Mouse (Mus musculus) CD4-positive, CD25-positive, alpha-beta regulatory T cell, adult 2 months (primary cell): ENCODE measurements at regions not wholly inside any gene's neighbourhood (a gene's known extent, or its start where the extent isn't known, plus 50 kb on each side); places are given as distances from the start of the nearest gene placed in this dataset.
A peak's percentile ranks its signal among the peaks of the same experiment; 100 is the strongest.

Experiments used
- DNase-seq: peaks from one replicate; pipeline ENCODE4 v3.0.0-alpha.2; 2012; ENCODE audit warnings: low read depth, low spot score

- DNase-seq: no peak
Measured at GRCm38 (mm10) chr6:31317741-31318225, 80.8 kb upstream of the Mkln1 start.

DNA sequence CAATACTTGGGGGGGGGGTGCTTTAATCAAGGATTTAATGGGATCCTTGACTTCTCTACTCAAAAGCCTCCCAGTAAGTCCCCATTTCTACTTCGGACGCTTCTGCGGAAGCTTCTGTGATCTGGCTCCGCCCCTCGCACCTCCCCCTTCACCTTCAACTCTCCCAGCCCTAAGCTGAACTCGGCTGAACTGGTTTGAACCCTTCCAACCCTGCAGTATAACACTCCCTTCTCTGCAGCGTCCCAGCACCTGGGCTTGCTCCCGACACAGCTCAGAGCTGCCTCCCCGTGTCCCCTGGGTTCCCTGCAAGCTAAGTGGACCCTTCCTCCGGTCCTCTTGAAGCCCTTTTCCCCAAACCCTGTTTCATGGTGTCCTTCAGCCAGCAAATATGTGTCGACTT is 80.0 kb upstream of the Mkln1 start:
- DNase-seq: peak; percentile 86

DNA sequence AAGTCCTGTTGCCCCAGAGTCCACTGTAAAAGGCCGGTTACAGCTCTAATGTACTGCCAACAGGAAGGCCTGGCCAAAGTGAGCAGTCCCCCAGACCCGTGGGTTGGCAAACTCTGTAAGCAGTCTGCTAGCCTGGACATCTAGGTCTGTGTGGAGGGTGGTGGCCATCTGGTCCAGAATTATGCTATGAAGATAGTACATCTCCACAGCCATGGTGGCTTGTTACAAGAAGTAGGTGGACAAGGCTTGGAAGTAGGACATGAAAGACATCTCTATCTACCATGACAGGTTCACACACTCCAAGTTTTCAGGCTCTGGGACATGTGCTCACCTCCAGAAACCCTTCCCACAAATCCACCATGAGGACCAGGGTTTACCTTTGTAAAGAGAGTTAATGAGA is 79.1 kb upstream of the Mkln1 start:
- DNase-seq: no peak

GRCm38 (mm10) chr6:31320141-31320830 is 78.2 kb upstream of the Mkln1 start:
- DNase-seq: no peak

DNA sequence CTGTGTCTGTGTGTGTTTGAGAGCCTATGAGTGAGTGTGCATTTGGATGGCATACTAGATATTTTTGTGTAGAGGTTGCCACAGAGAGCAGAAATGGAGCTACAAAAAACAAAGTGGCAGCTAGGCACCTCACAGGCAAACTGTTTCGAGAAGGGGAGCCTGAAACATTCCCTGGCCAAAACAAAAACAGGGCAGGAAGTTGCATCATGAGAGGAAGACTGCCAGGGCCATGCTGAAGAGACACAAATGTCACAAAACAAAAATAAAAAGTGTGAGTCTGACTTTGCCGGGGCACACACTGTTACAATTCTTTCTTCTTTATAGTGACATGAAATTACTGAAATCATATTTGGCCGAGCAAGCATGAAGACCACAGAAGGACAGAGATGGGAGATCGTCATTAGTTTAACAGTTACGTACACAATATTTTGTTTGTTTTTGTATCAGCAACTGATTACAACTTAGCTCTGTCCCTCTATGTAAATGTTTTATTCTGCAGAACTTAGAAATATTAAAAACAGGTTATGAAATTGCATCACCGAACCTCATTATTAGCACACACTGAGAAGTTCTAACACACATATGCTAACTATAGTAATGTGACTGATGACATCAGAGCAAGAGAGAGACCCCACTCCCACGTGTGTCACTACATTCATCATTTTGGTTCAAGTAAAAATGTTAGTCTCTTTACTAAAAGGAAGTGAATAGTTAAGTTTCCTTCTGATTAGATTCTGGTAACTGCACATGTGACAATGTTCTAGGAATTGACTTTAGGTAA is 77.3 kb upstream of the Mkln1 start:
- no peak for DNase-seq

DNA sequence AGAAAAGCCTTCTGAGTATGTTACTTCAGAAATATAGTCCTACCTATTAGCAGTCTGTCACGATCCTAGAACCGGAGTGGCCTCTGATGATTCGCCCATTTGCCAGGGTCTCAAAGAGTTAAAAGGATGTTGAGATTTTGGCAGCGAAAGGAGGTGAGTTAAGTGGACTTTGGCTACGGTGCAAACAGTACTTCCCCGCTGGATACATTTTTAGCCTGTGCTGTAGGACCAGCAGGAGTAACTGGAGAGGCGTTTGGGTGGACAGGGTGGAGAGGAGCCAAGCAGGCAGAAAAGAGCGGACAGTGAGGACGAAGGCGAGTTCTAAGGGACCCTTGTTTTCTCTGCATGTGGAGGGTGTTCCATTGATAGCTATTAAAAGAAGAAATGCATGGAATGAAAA is 76.6 kb upstream of the Mkln1 start:
- no peak for DNase-seq

- DNase-seq: no peak
Measured at GRCm38 (mm10) chr6:31323228-31324190, 75.0 kb upstream of the Mkln1 start.

- DNase-seq: peak; percentile 74
Measured at GRCm38 (mm10) chr6:31324717-31325116, 73.8 kb upstream of the Mkln1 start.

DNA sequence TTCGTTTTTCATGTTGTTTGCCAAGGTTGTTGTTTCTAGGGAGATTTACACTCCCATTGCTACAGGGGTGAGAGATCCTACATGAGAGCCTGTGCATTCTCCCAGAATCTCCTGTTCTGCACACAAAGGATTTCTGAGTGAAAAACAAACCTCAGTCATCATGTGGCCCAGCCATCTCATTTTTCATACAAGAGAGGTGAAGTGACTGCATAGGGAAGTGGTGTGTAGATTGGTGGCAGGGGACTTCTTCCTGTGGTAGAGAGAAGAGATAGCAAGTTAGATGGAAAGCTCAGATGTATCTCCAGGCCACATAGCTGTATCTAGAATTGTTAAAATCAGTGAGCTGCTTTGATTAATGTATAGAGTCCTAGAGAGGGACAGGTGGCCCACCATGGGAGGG is 72.9 kb upstream of the Mkln1 start:
- no peak for DNase-seq

- DNase-seq: no peak
Measured at GRCm38 (mm10) chr6:31330327-31330726, 68.2 kb upstream of the Mkln1 start.

- no peak for DNase-seq
Measured at GRCm38 (mm10) chr6:31330868-31331267, 67.7 kb upstream of the Mkln1 start.

DNA sequence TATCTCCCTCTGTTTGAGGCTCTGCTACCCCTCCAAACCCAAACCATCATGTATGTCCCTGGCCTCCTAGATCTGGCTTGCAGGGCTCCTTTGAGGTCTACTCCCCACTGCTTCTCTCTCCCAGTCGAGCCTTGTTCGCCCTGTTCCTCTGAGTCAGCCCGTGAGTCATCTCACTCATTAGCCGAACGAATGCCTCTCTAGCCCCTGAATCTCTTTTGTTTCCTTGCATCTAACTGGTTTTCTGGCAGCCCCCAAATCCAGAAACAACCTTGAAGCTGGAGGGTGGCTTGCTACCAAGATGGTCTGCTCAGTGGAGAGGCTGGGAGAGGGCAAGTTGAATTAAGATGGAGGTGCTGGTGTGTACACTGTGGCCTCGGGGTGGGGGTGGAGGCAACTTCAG is 66.3 kb upstream of the Mkln1 start:
- DNase-seq: no peak

DNA sequence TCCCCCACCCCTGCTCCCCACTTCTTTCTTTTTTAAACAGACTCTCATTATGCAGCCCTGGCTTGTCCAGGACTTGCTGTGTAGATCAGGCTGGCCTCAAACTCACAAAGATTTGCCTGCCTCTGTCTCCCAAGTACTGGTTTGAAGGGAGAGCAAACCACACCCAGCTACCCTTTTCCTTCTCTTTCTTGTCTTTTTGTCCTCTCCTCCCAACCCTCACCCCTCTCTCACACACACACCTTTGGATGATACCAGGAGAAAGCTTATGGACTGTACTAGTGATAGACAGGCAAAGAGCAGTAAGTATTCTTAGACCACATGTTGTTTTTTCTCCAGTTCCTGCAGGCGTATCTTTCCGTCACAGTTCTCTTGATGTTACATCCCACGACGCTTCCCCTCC is 65.8 kb upstream of the Mkln1 start:
- no peak for DNase-seq

GRCm38 (mm10) chr6:31333228-31333922 is 65.2 kb upstream of the Mkln1 start:
- no peak for DNase-seq

DNA sequence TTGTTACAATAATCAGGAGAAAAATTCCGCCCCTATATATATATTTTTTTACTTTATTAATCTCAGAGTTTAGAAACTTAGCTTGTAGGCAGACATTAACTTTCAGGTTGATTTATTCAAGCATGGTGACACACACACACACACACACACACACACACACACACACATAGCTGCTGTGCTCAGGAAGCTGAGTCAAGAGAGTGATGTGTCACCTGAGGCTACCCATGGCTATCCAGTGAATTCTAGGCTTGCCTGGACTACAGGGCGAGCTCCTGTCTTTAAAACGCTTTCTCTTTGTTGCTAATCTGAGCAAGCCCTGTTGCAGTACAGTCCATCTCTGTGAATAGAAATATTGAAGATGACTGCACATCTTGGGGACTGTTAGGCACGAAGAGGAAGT is 64.4 kb upstream of the Mkln1 start:
- DNase-seq: no peak

DNA sequence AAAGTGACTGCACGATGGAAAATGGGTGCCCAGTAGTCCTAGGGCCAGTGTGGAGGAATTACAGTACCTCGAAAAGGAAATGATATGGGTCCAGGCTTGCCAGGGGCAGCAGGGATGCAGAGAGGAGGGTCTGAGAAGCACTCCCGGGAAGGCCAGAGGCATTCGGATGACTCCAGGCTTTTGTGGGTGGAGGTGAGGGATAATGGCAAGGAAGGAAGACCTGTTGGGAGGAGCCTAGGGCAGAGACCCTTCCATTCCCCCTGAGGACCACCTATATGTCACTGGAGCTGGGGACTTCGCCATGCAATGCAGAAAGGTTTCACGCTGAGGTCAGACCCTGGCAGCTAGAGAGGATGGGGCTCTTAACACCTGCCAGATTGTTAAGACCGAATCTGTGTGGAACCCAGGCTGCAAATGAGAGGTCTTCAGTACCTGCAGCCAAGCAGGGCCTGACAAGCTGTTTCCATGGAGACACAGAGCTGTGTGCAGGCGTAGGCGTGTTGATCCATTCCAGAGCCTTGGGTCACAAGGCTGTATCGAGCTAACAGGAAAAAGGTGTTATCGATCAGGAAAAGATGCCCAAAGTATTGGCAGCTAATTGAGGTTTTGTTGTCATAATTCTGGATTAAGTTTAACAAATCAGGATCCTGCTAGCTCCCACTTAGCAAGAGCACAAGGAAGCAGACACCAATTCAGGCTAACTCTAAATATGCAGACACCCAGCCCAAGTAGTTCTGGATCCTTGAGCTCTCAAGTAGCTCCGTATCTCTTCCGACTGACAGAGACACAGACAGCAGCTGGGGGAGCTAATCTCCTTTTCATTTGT is 59.2 kb upstream of the Mkln1 start:
- DNase-seq: no peak

- DNase-seq: no peak
Measured at GRCm38 (mm10) chr6:31339948-31340250, 58.6 kb upstream of the Mkln1 start.

DNA sequence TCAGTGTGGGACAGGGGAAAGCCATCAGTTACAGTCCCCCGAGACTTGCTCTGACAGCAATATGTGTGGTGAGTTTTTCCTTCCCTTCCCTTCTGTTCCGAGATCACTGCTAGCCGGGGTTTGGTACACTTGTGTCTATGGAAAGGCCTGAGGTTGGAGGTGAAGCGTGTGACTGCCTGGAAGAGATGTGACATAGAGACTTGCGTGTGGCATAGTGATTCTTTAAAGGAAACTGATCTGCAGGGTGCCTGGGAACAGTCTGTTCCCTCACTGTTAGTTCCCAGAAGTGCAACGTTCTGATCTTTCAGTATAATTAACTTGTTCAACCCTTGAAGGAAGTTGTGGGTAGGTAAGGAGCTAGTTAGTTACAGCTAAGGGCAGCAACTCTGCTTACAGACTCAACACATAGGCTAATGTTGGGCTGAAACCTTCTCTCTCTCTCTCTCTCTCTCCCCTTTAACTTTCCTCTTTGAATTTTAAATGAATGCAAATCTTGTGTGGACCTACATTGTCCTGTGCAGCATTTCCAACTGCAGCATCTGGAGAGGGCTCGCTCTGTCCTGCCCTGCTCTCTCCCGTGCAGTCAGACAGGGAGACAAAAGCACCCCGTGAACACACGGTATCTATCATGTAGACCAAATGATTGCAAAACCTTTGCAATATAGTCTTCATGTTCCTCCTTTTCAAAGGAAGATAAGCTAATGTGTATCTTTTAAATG is 53.0 kb upstream of the Mkln1 start:
- DNase-seq: no peak

DNA sequence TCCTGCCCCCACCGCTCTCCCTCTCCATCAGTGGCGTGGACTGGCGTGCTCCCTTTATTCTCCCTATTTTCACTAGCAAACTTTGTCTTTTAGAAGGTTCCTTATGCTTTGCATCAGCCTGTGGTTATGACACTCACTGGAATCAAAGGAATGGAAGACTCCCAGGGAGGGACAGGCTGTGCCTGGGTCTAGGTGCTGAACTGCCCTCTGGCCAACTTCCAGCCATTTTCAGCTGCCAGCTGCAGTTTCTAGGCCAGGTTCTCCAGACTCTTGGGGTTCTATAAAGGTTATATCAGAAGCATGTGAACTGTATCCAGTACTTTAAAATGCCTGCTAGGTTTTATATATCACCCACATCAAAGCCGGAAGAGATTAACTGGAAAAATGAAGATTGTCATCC is 50.2 kb upstream of the Mkln1 start:
- no peak for DNase-seq
